Mouse (Mus musculus) bone marrow macrophage, adult 2 months (primary cell): ENCODE measurements around the gene BC024063.
"Not testable (repeated sequence)": the region's sequence is repeated elsewhere in the genome, so short reads cannot be mapped to it uniquely, and the experiment has no call there.

ENCODE experiments used
- CTCF ChIP-seq: IDR thresholded peaks from 2 replicates; pipeline ENCODE4 v1.5.1; 2012; ENCODE audit warnings: low read depth, mild to moderate bottlenecking, low read length, moderate library complexity
- POLR2A ChIP-seq: IDR thresholded peaks from 2 replicates; pipeline ENCODE4 v1.6.1; 2012; ENCODE audit warnings: mild to moderate bottlenecking, low read depth, low read length, borderline replicate concordance

DNA sequence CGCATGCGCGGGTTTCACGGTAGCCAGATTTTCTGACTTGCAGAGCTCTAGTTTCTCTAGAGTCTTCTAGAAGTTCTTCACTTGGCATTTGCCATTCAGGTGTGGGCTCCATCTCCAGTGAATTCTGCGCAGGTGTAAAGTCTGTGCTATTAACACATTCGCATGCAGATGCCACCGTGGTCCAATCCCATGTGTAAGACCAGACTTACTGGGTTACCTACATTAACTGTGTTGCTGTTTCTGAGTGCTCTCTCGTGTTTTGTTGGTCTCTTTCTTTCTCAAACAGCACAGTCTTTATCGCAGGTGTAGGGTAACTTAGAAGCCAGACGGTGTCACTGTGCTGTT, 34.7 kb upstream of the BC024063 start:
- TF ChIP-seq POLR2A, CTCF: not testable (repeated sequence)
